Mouse (Mus musculus): Measurements from ENCODE around the gene Dab2. TPM values are rescaled to one million over a fixed set of nuclear protein-coding genes. Genes with fewer than 3 reads are reported as not detected.

The Dab2 gene
- polyA plus RNA-seq, 1 experiment from 2014 or later: 30.8 TPM

DNA sequence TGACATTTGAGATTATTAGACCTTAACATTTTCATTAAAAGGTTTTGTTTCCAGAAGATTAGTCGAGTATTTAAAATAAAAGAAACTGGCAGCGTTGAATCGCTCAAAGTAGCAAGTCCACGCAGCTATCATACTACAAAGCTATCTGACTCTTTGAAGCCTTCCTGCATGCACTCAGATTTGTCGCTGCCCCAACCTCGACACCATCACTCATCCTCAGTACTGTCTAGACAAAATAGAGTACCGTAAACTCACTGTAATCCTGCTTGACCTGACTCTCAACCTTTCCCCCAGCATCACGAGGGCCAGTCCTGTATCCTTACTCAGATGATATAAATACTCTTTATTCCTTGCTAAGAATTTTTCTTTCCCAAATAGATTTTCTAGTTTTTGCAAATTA is 100.5 kb downstream of the Dab2 start:
- H3K4me3 ChIP-seq: no peak overlapping the region
- H3K9ac ChIP-seq: no peak overlapping the region
- H3K4me2 ChIP-seq: no peak overlapping the region
- H3K9me3 ChIP-seq: no peaks in the 10 kb centered on the region
- no peak for ATAC-seq (ENCODE audit: low read depth)
- H3K4me1 ChIP-seq (replicated peaks): no peaks in the 10 kb centered on the region
- H3K36me3 ChIP-seq: no peaks in the 10 kb centered on the region
- H3K27me3 ChIP-seq: no peaks in the 10 kb centered on the region
- no peak overlapping the region for H3K27ac ChIP-seq (replicated peaks)
- 81% methylated on average over 8 of the region's 8 CpGs for WGBS

DNA sequence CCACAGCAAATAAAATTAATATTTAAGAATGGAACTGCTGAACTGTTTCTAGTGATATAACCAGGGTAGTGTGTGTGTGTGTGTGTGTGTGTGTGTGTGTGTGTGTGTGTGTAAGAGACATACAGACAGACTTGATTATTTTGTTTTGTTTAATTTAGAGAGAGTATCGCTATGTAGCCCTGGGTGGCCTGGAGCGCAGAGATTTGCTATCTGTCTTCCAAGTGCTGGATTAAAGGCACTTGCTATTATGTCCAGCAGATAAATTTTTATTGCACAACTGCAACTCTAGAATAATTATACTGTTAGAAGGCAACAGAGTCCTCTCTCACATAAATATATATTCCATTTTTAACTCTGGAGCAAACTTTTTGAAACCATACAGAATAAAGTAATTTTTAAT is 102.8 kb downstream of the Dab2 start:
- Histone ChIP-seq H3K4me3 (no peak overlapping the region), H3K27ac (replicated peaks) (no peak overlapping the region), H3K27me3 (no peaks in the 10 kb centered on the region), H3K36me3 (no peaks in the 10 kb centered on the region), H3K4me2 (no peak overlapping the region), H3K4me1 (replicated peaks) (no peaks in the 10 kb centered on the region), H3K9ac (no peak overlapping the region), H3K9me3 (no peaks in the 10 kb centered on the region)
- WGBS: 72% methylated on average over 2 of the region's 2 CpGs
- no peak for ATAC-seq (ENCODE audit: low read depth)

DNA sequence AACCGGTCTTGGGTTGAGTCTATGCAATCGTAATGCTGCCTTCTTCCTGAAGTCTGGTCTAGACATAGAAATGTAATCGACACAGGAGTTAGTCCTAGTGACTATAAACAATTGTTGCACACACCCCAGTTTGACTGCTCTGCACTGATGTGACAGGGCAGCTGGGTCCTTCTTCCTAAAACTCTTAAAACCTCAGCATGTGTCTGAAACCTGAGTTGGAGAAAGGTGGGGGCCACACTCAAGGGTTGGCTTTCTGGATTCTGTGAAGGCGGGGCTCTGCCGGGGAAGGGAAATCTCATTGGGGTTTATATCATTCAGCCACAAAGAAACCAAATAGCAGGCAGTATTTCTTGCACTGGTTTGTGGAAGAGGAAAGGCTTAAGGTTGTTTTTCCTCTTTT is 104.6 kb downstream of the Dab2 start:
- no peak overlapping the region for H3K9ac ChIP-seq
- H3K9me3 ChIP-seq: no peaks in the 10 kb centered on the region
- H3K4me1 ChIP-seq (replicated peaks): no peaks in the 10 kb centered on the region
- no peaks in the 10 kb centered on the region for H3K36me3 ChIP-seq
- H3K27ac ChIP-seq (replicated peaks): no peak overlapping the region
- H3K27me3 ChIP-seq: no peaks in the 10 kb centered on the region
- ATAC-seq (ENCODE audit: low read depth): no peak
- 82% methylated on average over 5 of the region's 5 CpGs for WGBS
- no peak overlapping the region for H3K4me2 ChIP-seq
- no peak overlapping the region for H3K4me3 ChIP-seq

DNA sequence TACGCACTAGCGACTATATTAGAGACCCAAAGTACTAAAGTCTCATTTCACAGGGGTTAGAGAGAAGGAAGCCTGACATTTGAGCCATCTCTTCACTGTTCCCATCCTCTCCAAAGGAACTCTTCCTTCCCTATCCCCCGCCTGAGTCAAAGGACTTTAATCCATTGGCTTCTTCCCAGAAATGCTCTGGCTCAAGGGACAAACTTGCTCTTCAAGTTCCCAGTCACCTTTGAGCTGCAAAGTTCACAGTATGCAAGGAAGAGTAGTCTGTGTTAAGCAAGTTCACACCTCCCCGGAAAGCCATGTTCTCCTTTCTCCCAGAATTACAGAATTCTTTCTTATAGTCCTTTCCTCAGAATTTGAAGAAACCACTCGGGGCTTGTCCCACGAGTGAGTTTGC is 107.2 kb downstream of the Dab2 start:
- no peak overlapping the region for H3K27ac ChIP-seq (replicated peaks)
- no peak overlapping the region for H3K4me2 ChIP-seq
- no peaks in the 10 kb centered on the region for H3K36me3 ChIP-seq
- H3K9ac ChIP-seq: no peak overlapping the region
- no peaks in the 10 kb centered on the region for H3K27me3 ChIP-seq
- no peaks in the 10 kb centered on the region for H3K4me1 ChIP-seq (replicated peaks)
- WGBS: 88% methylated on average over 6 of the region's 6 CpGs
- H3K4me3 ChIP-seq: no peak overlapping the region
- ATAC-seq (ENCODE audit: low read depth): no peak
- H3K9me3 ChIP-seq: no peaks in the 10 kb centered on the region

DNA sequence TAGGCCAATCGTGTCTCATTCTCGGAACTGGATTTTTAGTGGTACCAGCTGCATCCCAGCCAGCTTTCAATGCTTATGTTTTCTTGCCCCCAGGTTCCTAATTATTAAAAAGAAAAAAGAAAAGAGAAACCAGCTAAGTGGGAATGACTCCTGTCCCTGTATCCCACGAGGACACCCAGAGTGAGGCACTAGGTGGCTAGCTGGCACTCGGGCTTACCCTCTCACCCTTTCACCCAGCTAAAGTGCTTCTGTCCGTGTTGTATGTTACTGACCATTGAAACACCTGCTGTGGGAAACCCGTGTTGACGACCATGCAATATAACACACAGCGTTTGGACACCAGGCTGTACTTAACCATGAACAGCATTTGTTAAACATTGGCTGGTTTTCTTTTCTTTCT is 109.4 kb downstream of the Dab2 start:
- no peak for ATAC-seq (ENCODE audit: low read depth)
- no peaks in the 10 kb centered on the region for H3K36me3 ChIP-seq
- H3K27me3 ChIP-seq: no peaks in the 10 kb centered on the region
- H3K4me1 ChIP-seq (replicated peaks): no peaks in the 10 kb centered on the region
- no peak overlapping the region for H3K9ac ChIP-seq
- WGBS: 89% methylated on average over 8 of the region's 8 CpGs
- H3K4me2 ChIP-seq: no peak overlapping the region
- no peak overlapping the region for H3K27ac ChIP-seq (replicated peaks)
- no peaks in the 10 kb centered on the region for H3K9me3 ChIP-seq
- no peak overlapping the region for H3K4me3 ChIP-seq

DNA sequence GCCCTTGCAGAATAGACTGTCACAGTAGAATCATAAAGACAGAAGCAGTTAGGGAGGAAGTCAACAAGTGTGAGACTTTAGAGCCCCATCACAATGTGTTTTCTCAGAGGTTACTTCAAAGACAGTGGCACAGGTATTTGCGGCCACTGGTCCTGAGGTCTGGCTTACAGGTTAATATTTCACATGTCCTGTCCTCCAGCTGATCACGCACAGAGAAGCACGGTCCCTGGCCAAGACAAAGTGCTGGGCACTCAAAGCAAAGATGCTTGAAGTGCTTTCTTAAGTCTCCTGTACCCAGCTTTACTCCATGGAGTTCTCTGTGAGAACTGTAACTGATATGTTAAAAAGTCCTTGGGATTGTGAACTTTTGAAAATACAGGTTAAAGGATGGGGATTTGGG is 110.6 kb downstream of the Dab2 start:
- 90% methylated on average over 3 of the region's 3 CpGs for WGBS
- no peak overlapping the region for H3K9ac ChIP-seq
- H3K9me3 ChIP-seq: no peaks in the 10 kb centered on the region
- no peak overlapping the region for H3K27ac ChIP-seq (replicated peaks)
- H3K36me3 ChIP-seq: no peaks in the 10 kb centered on the region
- H3K4me2 ChIP-seq: no peak overlapping the region
- no peaks in the 10 kb centered on the region for H3K27me3 ChIP-seq
- H3K4me3 ChIP-seq: no peak overlapping the region
- H3K4me1 ChIP-seq (replicated peaks): no peaks in the 10 kb centered on the region
- no peak for ATAC-seq (ENCODE audit: low read depth)

DNA sequence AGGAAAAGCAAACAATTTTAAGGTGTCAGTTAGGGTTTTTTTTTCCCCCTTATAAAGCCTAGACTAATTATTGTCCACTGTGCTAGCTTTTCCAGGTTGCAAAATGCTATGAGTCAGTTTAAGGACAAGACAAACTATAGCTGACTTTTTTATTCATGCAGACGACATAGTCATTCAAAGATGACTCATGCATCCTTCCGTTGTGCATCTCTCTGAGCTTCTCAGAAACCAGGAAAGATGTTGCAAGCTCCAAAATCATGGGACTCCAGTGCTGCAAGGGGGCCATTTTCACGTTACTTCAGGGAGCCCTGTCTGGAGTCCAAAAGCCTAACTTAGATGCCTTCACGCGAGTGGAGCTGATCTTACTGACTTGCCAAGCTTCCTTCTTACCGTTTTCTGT is 111.7 kb downstream of the Dab2 start:
- Histone ChIP-seq H3K4me2 (no peak overlapping the region), H3K27ac (replicated peaks) (no peak overlapping the region), H3K9ac (no peak overlapping the region), H3K27me3 (no peaks in the 10 kb centered on the region), H3K4me3 (no peak overlapping the region), H3K9me3 (no peaks in the 10 kb centered on the region), H3K4me1 (replicated peaks) (no peaks in the 10 kb centered on the region), H3K36me3 (no peaks in the 10 kb centered on the region)
- ATAC-seq (ENCODE audit: low read depth): no peak
- 88% methylated on average over 6 of the region's 6 CpGs for WGBS

DNA sequence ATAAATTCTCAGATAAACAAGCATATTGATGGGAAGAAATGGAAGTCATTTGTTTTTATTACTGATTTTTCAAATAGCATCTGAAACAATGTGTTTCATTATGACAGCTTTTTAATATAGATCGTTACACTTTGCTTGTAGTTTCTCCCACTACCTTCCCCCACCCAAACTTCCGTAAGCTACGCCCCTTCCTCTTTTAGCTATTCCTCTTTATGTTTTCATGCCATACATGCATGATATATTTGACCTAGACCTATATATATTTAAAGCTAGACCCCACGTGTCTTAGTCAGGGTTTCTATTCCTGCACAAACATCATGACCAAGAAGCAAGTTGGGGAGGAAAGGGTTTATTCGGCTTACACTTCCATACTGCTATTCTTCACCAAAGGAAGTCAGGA is 115.7 kb downstream of the Dab2 start:
- Histone ChIP-seq H3K9ac (no peak overlapping the region), H3K27me3 (no peaks in the 10 kb centered on the region), H3K4me2 (no peak overlapping the region), H3K4me1 (replicated peaks) (no peaks in the 10 kb centered on the region), H3K4me3 (no peak overlapping the region), H3K9me3 (no peaks in the 10 kb centered on the region), H3K27ac (replicated peaks) (no peak overlapping the region), H3K36me3 (no peaks in the 10 kb centered on the region)
- WGBS: 92% methylated on average over 5 of the region's 5 CpGs
- no peak for ATAC-seq (ENCODE audit: low read depth)

DNA sequence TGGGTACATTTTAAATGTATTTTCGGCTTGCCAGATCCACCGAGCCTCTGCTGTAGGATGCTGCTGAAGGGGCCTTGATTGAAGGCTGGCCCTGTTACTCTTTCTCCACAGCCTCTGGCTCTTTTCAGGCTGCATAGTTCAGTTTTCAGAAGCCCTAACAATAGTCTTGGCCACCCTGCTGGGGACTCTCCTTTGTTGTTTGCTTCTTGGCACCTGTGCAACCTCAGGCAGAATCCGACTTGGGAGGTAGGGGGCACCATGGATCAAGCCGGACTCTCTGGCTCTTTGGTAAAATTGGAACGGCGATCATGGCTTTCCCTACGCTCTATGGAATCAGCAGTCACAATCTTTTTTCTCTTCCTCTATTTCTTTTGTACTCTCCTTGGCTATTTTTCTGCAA is 132.2 kb downstream of the Dab2 start:
- Histone ChIP-seq H3K36me3 (peaks cover 6% of the 10 kb centered on the region; the same call in 1 of the 2 replicates), H3K27ac (replicated peaks) (no peak overlapping the region), H3K9ac (no peak overlapping the region), H3K4me1 (replicated peaks) (no peaks in the 10 kb centered on the region), H3K4me3 (no peak overlapping the region), H3K27me3 (no peaks in the 10 kb centered on the region), H3K4me2 (no peak overlapping the region), H3K9me3 (no peaks in the 10 kb centered on the region)
- no peak for ATAC-seq (ENCODE audit: low read depth)
- WGBS: 68% methylated on average over 7 of the region's 7 CpGs

DNA sequence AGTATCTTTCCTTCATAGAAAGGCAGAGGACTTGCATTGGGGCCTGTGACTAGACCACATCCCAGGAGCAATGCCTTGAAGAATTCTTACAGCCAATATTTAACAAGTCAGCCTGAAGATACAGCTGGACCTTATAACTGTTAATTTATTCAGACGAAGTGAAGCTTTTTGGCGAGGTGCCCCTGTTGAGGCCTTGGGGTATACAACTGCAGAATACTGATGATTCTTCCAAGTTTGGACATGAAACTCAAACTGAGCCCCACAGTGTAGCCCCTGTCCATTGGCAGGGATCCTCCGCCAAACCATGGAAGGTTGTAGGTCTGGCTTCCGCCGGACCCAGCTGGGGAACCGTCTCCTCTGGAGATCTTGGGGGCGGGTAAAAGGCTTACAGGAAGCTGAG is 132.8 kb downstream of the Dab2 start:
- no peak for ATAC-seq (ENCODE audit: low read depth)
- H3K36me3 ChIP-seq: peaks cover 6% of the 10 kb centered on the region; the same call in 1 of the 2 replicates
- H3K27me3 ChIP-seq: no peaks in the 10 kb centered on the region
- H3K27ac ChIP-seq (replicated peaks): no peak overlapping the region
- no peak overlapping the region for H3K9ac ChIP-seq
- no peaks in the 10 kb centered on the region for H3K4me1 ChIP-seq (replicated peaks)
- no peak overlapping the region for H3K4me2 ChIP-seq
- 85% methylated on average over 7 of the region's 7 CpGs for WGBS
- H3K4me3 ChIP-seq: no peak overlapping the region
- H3K9me3 ChIP-seq: no peaks in the 10 kb centered on the region

DNA sequence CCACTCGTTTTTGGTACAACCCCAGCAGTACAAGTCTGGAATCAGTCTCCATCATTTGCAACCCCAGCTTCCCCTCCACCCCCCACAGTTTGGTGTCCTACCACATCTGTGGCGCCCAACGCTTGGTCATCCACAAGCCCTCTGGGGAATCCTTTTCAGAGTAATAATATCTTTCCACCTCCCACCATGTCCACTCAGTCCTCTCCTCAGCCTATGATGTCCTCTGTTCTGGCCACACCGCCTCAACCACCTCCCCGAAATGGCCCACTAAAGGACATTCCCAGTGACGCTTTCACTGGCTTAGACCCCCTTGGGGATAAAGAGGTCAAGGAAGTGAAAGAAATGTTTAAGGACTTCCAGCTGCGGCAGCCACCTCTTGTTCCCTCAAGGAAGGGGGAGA is 135.7 kb downstream of the Dab2 start:
- Histone ChIP-seq H3K4me1 (replicated peaks) (no peaks in the 10 kb centered on the region), H3K36me3 (peaks cover 6% of the 10 kb centered on the region; the same call in 1 of the 2 replicates), H3K9me3 (no peaks in the 10 kb centered on the region), H3K27ac (replicated peaks) (no peak overlapping the region), H3K4me2 (no peak overlapping the region), H3K27me3 (no peaks in the 10 kb centered on the region), H3K9ac (no peak overlapping the region), H3K4me3 (no peak overlapping the region)
- ATAC-seq (ENCODE audit: low read depth): no peak
- 93% methylated on average over 7 of the region's 7 CpGs for WGBS

DNA sequence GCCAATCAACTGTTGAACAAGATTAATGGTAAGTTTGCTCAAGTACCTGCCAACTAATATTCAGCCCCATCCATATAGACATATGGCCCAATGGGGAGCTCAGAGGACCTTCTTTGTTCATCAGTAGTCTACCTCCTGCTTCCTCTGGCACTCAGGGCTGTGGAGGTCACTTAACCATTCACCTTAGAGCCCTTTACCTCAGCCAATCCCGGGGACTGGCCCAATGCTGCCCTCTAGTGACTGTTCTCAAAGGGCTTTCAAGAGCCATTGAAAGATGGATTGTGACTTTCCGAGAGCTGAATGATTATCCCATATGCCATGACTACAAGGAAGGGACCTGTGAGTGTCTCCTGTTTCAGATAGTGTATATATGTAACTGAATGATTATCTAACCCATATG is 136.2 kb downstream of the Dab2 start:
- H3K4me3 ChIP-seq: no peak overlapping the region
- H3K27ac ChIP-seq (replicated peaks): no peak overlapping the region
- ATAC-seq (ENCODE audit: low read depth): no peak
- peaks cover 6% of the 10 kb centered on the region; the same call in 1 of the 2 replicates for H3K36me3 ChIP-seq
- H3K4me1 ChIP-seq (replicated peaks): no peaks in the 10 kb centered on the region
- H3K27me3 ChIP-seq: no peaks in the 10 kb centered on the region
- no peak overlapping the region for H3K4me2 ChIP-seq
- H3K9me3 ChIP-seq: no peaks in the 10 kb centered on the region
- no peak overlapping the region for H3K9ac ChIP-seq
- WGBS: 62% methylated on average over 2 of the region's 2 CpGs

DNA sequence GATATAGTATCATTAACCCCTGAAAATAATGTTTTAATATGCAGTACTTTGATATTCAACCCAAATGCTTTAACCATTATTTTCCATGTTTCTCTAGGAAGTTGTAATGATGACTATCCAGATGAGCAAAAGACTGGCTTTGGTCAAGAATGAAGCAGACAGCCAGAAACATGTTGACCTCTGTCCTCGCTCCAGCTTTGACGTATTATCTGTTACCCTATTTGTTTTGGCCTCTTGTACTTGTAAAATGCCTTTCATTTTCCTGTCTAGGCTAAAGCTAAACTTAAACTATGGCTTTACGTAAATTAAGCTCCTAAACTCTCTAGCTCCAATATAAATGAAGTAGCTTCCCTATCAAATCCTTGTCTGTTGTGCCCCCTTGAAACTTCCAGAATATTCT is 139.1 kb downstream of the Dab2 start:
- no peaks in the 10 kb centered on the region for H3K4me1 ChIP-seq (replicated peaks)
- H3K9me3 ChIP-seq: no peaks in the 10 kb centered on the region
- H3K9ac ChIP-seq: no peak overlapping the region
- no peaks in the 10 kb centered on the region for H3K27me3 ChIP-seq
- peaks cover 6% of the 10 kb centered on the region; the same call in 1 of the 2 replicates for H3K36me3 ChIP-seq
- H3K27ac ChIP-seq (replicated peaks): no peak overlapping the region
- ATAC-seq (ENCODE audit: low read depth): no peak
- H3K4me2 ChIP-seq: no peak overlapping the region
- H3K4me3 ChIP-seq: no peak overlapping the region
- 90% methylated on average over 3 of the region's 3 CpGs for WGBS
